Mouse (Mus musculus) central nervous system, embryonic 14 days (tissue): ENCODE results near the gene Il11ra2. TPM values are rescaled to one million over a fixed set of nuclear protein-coding genes. Genes with fewer than 3 reads are reported as not detected.

Source experiments
- polyA plus RNA-seq: library from polyadenylated mRNA; depleted of rRNA; stranded (reverse); fragments of >200 nt; gene quantifications from 2 replicates; pipeline ENCODE4 v1.2.3, GENCODE M21; 2012; rRNA removed

Gene Il11ra2
- polyA plus RNA-seq: 0.06 and 0.18 TPM in 2 replicates

GRCm38 (mm10) chr4:42661793-42662192 is at the start of gene Il11ra2:
Gene Il11ra2 (minus strand): TSS chr4:42661893.

GRCm38 (mm10) chr4:42654951-42655350 is 6.7 kb downstream of the Il11ra2 start, which contains the start of gene Ccl27b:
Gene Ccl27b (plus strand): TSS chr4:42655251.

GRCm38 (mm10) chr4:42629419-42629818 is 32.3 kb downstream of the Il11ra2 start, which contains the start of gene Gm2564:
Gene Gm2564 (plus strand): TSS chr4:42629719.

GRCm38 (mm10) chr4:42611895-42612294 is 49.8 kb downstream of the Il11ra2 start, which contains the start of gene Gm10591:
Gene Gm10591 (plus strand): TSS chr4:42612195.

Other genes with a start within 250 kb of the Il11ra2 start
- not detected in 2 replicates for gene Gm21586, start 222.5 kb downstream of the Il11ra2 start, polyA plus RNA-seq
- gene Gm2163, start 195.1 kb downstream of the Il11ra2 start, polyA plus RNA-seq: 0.38 and 0.56 TPM in 2 replicates
- not detected in 2 replicates for gene Fam205a2, start 133.7 kb downstream of the Il11ra2 start, polyA plus RNA-seq
- gene Gm10591, start 49.7 kb downstream of the Il11ra2 start, polyA plus RNA-seq: not detected in 2 replicates
- gene Gm2564, start 32.2 kb downstream of the Il11ra2 start, polyA plus RNA-seq: 0.11 and 0.25 TPM in 2 replicates
- gene Ccl27b, start 6.6 kb downstream of the Il11ra2 start, polyA plus RNA-seq: 0.51 TPM in 1 of 2 replicates, not detected in the other
- 0.33 TPM in 1 of 2 replicates, not detected in the other for gene 4930578G10Rik, start 73.7 kb upstream of the Il11ra2 start, polyA plus RNA-seq
- not detected in 2 replicates for gene Ccl19, start 94.7 kb upstream of the Il11ra2 start, polyA plus RNA-seq
- gene Ccl21a, start 112.1 kb upstream of the Il11ra2 start, polyA plus RNA-seq: 0.75 and 7.0 TPM in 2 replicates
- 0.02 TPM in 1 of 2 replicates, not detected in the other for gene Fam205a1, start 192.0 kb upstream of the Il11ra2 start, polyA plus RNA-seq
- gene Gm12394, start 194.9 kb upstream of the Il11ra2 start, polyA plus RNA-seq: 0.05 and 0.08 TPM in 2 replicates
- not detected in 2 replicates for gene Fam205c, start 212.3 kb upstream of the Il11ra2 start, polyA plus RNA-seq